Mouse (Mus musculus): ENCODE data around the gene Surf1.

DNA sequence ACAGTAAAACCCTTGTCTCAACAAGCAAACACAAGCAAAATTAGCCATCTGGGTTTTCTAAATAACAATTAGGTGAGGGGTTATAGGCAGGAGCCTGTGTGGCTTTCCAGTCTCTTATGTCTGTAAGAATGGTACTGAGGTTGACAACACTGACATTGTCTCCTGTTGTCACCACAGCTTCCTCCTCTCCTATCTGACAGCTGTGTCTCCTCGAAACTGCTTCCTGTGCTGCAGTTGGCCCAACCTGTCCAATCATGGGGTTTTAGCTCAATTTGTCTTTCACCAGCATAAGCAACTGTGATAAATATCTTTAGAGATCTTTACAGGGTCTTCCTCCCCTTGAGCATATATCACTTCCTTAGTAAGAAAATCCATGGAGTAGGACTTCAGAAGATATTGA lies 20.1 kb upstream of the Surf1 start:
- no peak for TF ChIP-seq POLR2A (IDR thresholded peaks at IDR 0.05; ENCODE audit: insufficient read length, low read depth)
- TF ChIP-seq SRF (IDR thresholded peaks at IDR 0.05; ENCODE audit: control insufficient read depth, insufficient read length, low read depth), result no peak
- TF ChIP-seq MAX (IDR thresholded peaks at IDR 0.05; ENCODE audit: low read depth), result no peak
- no peak for TF ChIP-seq TCF12 (IDR thresholded peaks at IDR 0.05; ENCODE audit: insufficient read depth, poor library complexity, severe bottlenecking)
